Mouse (Mus musculus) spleen, adult 2 months (tissue): ENCODE data around the gene Kif13a.

ENCODE experiments used
- CTCF ChIP-seq: fragments of 200-500 bp; IDR thresholded peaks from 2 replicates; pipeline ENCODE4 v1.5.1; 2011; ENCODE audit warnings: mild to moderate bottlenecking, inconsistent platforms; ENCODE audit not compliant: insufficient read depth, insufficient read length, insufficient replicate concordance; ENCODE audit errors: extremely low read depth
- POLR2A ChIP-seq: fragments of 200-500 bp; IDR thresholded peaks from 2 replicates; pipeline ENCODE4 v1.6.1; 2011; ENCODE audit warnings: low read depth, low read length, inconsistent platforms

DNA sequence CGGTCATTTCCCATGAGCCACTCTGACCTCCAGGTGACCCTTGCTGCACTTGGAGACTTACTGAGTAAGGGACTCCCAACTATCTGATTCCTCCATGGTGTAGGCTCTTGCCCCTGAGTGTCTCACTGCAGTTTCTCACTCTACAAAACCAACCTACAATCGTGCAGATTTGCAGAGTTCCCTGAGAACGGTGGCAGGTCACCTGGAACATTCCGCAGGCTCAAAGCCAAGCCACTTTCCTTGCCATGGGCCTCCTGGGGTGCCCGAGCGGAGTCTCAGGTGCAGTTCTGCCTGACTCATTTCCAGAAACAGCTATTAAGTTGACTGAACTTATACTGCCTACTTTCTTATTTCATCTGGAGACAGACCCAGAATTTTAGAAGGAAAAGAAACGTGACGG is 141.2 kb downstream of the Kif13a start:
- TF ChIP-seq POLR2A (no peak), CTCF (no peak)
